26 mouse cellular contexts compared by ENCODE assay signal in the genomic region with DNA sequence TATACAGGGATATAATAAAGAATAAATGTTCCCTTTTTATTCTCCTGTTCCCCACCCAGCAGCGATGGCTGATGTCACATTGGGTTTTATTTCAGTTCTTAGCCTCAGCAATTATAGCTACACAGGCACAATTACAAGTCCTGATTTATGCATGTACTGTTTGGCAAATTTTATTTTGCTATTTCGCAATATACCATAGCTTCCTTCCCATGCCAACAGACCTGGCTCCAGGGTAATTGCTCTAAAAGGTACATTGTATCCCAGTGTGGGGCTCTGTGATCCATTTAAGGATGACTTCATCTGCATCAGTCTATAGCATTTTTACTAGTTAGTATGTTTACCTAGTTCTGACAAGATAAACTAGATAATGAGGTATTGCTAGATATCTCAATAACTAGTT.
"Had no signal": no experiment of that assay in that cellular context is flagged by ENCODE, and none has a peak within 500 bp of the region (broad histone marks: within the 10 kb centered on the region; RNA-seq: fewer than 3 reads in every experiment).

No protein-coding gene starts in this region.

- H3K4me2 ChIP-seq: heart, embryonic 12.5 days; hindbrain, embryonic 13.5 days; hindbrain, embryonic 15.5 days; kidney, embryonic 15.5 days; limb, embryonic 13.5 days; limb, embryonic 15.5 days; liver, embryonic 12.5 days had no signal

- H3K9me3 ChIP-seq: heart, embryonic 10.5 days; heart, embryonic 12.5 days; hindbrain, embryonic 13.5 days; hindbrain, embryonic 15.5 days; kidney, embryonic 15.5 days; limb, embryonic 13.5 days; limb, embryonic 15.5 days; liver, embryonic 12.5 days had no signal

- ATAC-seq: hindbrain, postnatal 0 days; intestine, embryonic 16.5 days; liver, embryonic 12.5 days had no signal

- H3K27ac ChIP-seq: heart, embryonic 10.5 days; hindbrain, embryonic 13.5 days; hindbrain, embryonic 15.5 days; hindbrain, postnatal 0 days; kidney, embryonic 15.5 days; kidney, postnatal 0 days; limb, embryonic 13.5 days; limb, embryonic 15.5 days; liver, embryonic 12.5 days; liver, embryonic 14.5 days had no signal

- H3K9ac ChIP-seq: heart, embryonic 12.5 days; hindbrain, embryonic 13.5 days; hindbrain, embryonic 15.5 days; kidney, embryonic 15.5 days; limb, embryonic 13.5 days; limb, embryonic 15.5 days; liver, embryonic 12.5 days; liver, embryonic 14.5 days had no signal

- H3K4me3 ChIP-seq: heart, embryonic 10.5 days; heart, embryonic 12.5 days; hindbrain, embryonic 13.5 days; hindbrain, embryonic 15.5 days; kidney, embryonic 15.5 days; limb, embryonic 13.5 days; limb, embryonic 15.5 days; liver, embryonic 12.5 days had no signal

- H3K4me1 ChIP-seq: limb, embryonic 15.5 days; liver, embryonic 12.5 days had no signal

- H3K36me3 ChIP-seq: heart, embryonic 10.5 days; heart, embryonic 12.5 days; hindbrain, embryonic 13.5 days; hindbrain, embryonic 15.5 days; kidney, embryonic 15.5 days; limb, embryonic 13.5 days; limb, embryonic 15.5 days; liver, embryonic 12.5 days had no signal

- H3K27me3 ChIP-seq: heart, embryonic 12.5 days; hindbrain, embryonic 13.5 days; hindbrain, embryonic 15.5 days; kidney, embryonic 15.5 days; limb, embryonic 13.5 days; limb, embryonic 15.5 days; liver, embryonic 12.5 days had no signal

- DNase-seq: gastrocnemius, postnatal 14 days; gastrocnemius, postnatal 36 days; heart, adult 18-20 months; heart, postnatal 10 days; heart, postnatal 36 days; kidney, adult 11 months; kidney, adult 2 months; kidney, adult 9 months; kidney, postnatal 14 days; kidney, postnatal 36 days; layer of hippocampus, adult 9-11 months; layer of hippocampus, postnatal 36 days; left cerebral cortex, postnatal 4 days; lung, adult 18-20 months had no signal
